Mouse (Mus musculus): ENCODE results near the gene Alox5ap. TPM values are rescaled to one million over a fixed set of nuclear protein-coding genes. Genes with fewer than 3 reads are reported as not detected.

Gene Alox5ap
- polyA plus RNA-seq, 1 experiment from 2014 or later, result 8.6 TPM

GRCm38 (mm10) chr5:149321909-149322841 lies 57.6 kb downstream of the Alox5ap start:
- Histone ChIP-seq H3K27ac (peak overlapping the region; percentile 74), H3K4me3 (replicated peaks) (no peak overlapping the region), H3K36me3 (no peaks in the 10 kb centered on the region), H3K4me2 (replicated peaks) (no peak overlapping the region), H3K27me3 (no peaks in the 10 kb centered on the region), H3K9ac (replicated peaks) (no peak overlapping the region), H3K4me1 (replicated peaks) (peaks cover 47% of the 10 kb centered on the region), H3K9me3 (no peaks in the 10 kb centered on the region)
- 66% methylated on average over 15 of the region's 15 CpGs for WGBS
- no peak for ATAC-seq

GRCm38 (mm10) chr5:149322938-149323553 lies 58.5 kb downstream of the Alox5ap start:
- Histone ChIP-seq H3K9me3 (no peaks in the 10 kb centered on the region), H3K4me2 (replicated peaks) (no peak overlapping the region), H3K27me3 (no peaks in the 10 kb centered on the region), H3K4me3 (replicated peaks) (no peak overlapping the region), H3K27ac (no peak overlapping the region), H3K9ac (replicated peaks) (no peak overlapping the region), H3K4me1 (replicated peaks) (peaks cover 40% of the 10 kb centered on the region), H3K36me3 (no peaks in the 10 kb centered on the region)
- ATAC-seq, result no peak
- 93% methylated on average over 9 of the region's 9 CpGs for WGBS

- Histone ChIP-seq H3K9ac (replicated peaks) (no peak overlapping the region), H3K4me2 (replicated peaks) (no peak overlapping the region), H3K27ac (no peak overlapping the region), H3K4me1 (replicated peaks) (peaks cover 42% of the 10 kb centered on the region), H3K4me3 (replicated peaks) (no peak overlapping the region), H3K36me3 (no peaks in the 10 kb centered on the region), H3K9me3 (no peaks in the 10 kb centered on the region), H3K27me3 (no peaks in the 10 kb centered on the region)
- WGBS, result 85% methylated on average over 13 of the region's 13 CpGs
- ATAC-seq, result no peak
Observed at GRCm38 (mm10) chr5:149324739-149325138, 60.2 kb downstream of the Alox5ap start.

DNA sequence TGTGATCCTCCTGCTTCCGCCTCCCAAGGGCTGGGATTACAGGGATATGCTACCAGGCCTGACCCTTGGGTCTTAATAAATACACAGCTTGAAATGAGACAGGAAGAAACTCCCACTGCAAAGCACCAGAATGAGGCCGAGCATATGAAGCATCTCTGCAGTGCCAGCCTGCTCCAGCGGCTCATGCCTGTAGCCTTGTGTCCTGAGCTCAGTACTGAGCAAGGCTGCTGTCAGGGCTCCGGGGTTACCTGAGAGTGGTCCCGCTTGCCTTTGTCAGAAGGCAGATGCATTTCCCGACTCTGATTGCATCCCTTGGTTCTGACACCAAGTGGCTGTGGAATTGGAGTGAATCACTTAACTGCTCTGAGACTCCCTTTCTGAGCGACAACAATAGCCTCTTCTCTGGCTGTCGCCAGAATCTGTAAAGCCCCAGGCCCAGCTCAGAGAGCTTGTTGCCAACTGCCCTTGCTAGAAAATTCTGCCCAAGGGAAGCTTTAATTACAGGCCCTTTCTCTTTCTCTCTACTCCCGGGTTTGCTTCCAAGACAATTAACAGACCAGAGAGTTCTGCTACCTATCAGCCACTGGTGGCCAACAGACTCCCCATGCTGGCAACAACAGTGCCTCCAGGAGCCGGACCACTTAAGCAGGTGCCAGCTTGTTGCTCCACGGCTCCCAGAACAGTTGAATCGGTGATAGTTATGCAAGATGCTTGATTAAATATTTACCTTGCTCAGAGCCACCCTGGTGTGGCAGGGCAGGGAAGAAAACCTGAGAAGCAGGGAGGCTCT lies 64.7 kb downstream of the Alox5ap start:
- 48% methylated on average over 12 of the region's 12 CpGs for WGBS
- Histone ChIP-seq H3K27me3 (no peaks in the 10 kb centered on the region), H3K4me2 (replicated peaks) (no peak overlapping the region), H3K9me3 (no peaks in the 10 kb centered on the region), H3K27ac (peak overlapping the region; percentile 68), H3K4me1 (replicated peaks) (peaks cover 14% of the 10 kb centered on the region), H3K4me3 (replicated peaks) (no peak overlapping the region), H3K9ac (replicated peaks) (peak overlapping the region; percentile 28; the same call in 1 of the 2 replicates), H3K36me3 (no peaks in the 10 kb centered on the region)
- ATAC-seq, result peak; percentile 65

GRCm38 (mm10) chr5:149330601-149331000 lies 66.0 kb downstream of the Alox5ap start:
- Histone ChIP-seq H3K27me3 (no peaks in the 10 kb centered on the region), H3K9ac (replicated peaks) (no peak overlapping the region), H3K9me3 (no peaks in the 10 kb centered on the region), H3K27ac (no peak overlapping the region), H3K4me1 (replicated peaks) (peaks cover 12% of the 10 kb centered on the region), H3K4me2 (replicated peaks) (no peak overlapping the region), H3K36me3 (no peaks in the 10 kb centered on the region), H3K4me3 (replicated peaks) (no peak overlapping the region)
- 74% methylated on average over 1 of the region's 1 CpGs for WGBS
- no peak for ATAC-seq

GRCm38 (mm10) chr5:149331407-149332143 lies 67.0 kb downstream of the Alox5ap start:
- H3K4me3 ChIP-seq (replicated peaks), result no peak overlapping the region
- no peak overlapping the region for H3K4me2 ChIP-seq (replicated peaks)
- WGBS, result 68% methylated on average over 10 of the region's 10 CpGs
- no peak overlapping the region for H3K27ac ChIP-seq
- no peaks in the 10 kb centered on the region for H3K36me3 ChIP-seq
- H3K4me1 ChIP-seq (replicated peaks), result peaks cover 14% of the 10 kb centered on the region
- no peak overlapping the region for H3K9ac ChIP-seq (replicated peaks)
- no peaks in the 10 kb centered on the region for H3K9me3 ChIP-seq
- ATAC-seq, result no peak
- no peaks in the 10 kb centered on the region for H3K27me3 ChIP-seq

DNA sequence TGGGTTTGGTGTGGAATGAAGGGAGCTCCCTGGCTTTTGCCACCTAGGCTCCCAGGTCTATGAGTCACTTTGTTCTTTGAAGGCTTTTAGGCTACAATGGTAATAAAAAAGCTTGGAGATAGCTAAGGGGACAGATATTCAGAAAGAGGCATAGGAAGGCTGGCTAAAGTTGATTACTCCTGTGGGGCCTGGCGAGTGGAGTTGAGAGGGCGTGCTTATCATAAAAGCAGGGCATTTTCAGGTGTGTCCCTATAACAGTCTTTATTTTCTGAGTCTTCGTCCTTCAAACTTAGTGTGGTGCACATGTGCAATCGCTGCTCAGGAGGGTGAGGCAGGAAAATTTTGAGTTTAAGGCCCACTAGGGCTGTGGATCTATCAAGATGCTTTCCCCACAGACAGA lies 68.2 kb downstream of the Alox5ap start:
- Histone ChIP-seq H3K36me3 (no peaks in the 10 kb centered on the region), H3K9me3 (no peaks in the 10 kb centered on the region), H3K9ac (replicated peaks) (no peak overlapping the region), H3K27me3 (no peaks in the 10 kb centered on the region), H3K4me1 (replicated peaks) (peaks cover 14% of the 10 kb centered on the region), H3K4me3 (replicated peaks) (no peak overlapping the region), H3K4me2 (replicated peaks) (no peak overlapping the region), H3K27ac (no peak overlapping the region)
- no peak for ATAC-seq
- WGBS, result 94% methylated on average over 4 of the region's 4 CpGs

DNA sequence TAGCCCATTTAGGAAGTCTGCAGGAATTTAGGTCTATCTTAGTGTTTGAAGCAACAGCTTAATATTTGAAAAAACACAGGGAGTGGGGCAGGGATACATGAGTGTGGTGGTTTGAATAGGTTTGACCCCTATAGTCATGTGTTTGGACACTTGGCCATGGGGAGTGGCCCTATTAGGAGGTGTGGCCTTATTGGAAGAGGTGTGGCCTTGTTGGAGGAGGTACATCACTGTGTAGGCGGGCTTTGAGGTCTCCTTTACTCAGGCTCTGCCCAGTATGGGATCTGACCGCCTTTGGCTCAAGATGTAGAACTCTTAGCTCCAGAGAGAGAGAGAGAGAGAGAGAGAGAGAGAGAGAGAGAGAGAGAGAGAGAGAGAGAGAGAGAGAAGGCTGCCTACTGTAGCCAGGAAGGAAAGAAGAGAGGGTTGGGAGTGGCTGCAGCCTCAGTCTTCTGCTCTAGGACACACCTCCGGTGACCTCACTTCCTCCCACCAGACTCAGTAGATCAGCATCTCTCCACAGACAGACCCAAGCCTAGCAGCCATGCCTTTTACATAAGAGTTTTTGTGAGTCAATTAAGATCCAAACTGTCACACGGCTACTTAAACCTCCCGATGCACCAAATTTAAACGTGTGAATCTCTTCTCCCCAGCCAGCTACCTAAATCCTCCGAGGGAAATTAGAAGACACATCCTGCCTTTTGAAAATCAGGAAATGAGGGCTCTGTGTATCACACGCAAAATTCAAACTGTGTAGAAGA lies 69.6 kb downstream of the Alox5ap start:
- Histone ChIP-seq H3K36me3 (no peaks in the 10 kb centered on the region), H3K4me1 (replicated peaks) (peaks cover 21% of the 10 kb centered on the region), H3K27ac (no peak overlapping the region), H3K4me2 (replicated peaks) (no peak overlapping the region), H3K9ac (replicated peaks) (no peak overlapping the region), H3K4me3 (replicated peaks) (no peak overlapping the region), H3K27me3 (no peaks in the 10 kb centered on the region), H3K9me3 (no peaks in the 10 kb centered on the region)
- 90% methylated on average over 8 of the region's 8 CpGs for WGBS
- no peak for ATAC-seq

DNA sequence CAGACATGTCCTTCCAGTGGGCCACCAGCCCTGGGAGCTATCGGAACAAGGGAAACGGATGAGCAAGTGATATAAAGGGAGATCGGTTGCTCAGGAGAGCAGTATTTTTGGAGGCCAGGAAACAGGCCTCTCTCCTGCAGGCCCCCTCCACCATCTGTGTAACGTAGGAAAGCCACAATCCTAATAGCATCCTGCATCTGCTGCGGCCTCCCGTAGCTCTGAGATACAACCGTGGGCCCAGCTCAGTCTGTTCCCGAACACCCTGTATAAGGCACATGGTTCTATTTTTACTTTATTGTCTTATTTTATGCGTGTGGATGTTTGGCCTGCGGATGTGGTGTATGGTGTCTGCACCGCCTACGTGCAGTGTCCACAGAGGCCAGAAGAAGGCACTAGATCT lies 70.4 kb downstream of the Alox5ap start:
- Histone ChIP-seq H3K27me3 (no peaks in the 10 kb centered on the region), H3K9ac (replicated peaks) (no peak overlapping the region), H3K4me1 (replicated peaks) (peaks cover 14% of the 10 kb centered on the region; the same call in 1 of the 2 replicates), H3K36me3 (no peaks in the 10 kb centered on the region), H3K9me3 (no peaks in the 10 kb centered on the region), H3K27ac (no peak overlapping the region), H3K4me3 (replicated peaks) (no peak overlapping the region), H3K4me2 (replicated peaks) (no peak overlapping the region)
- no peak for ATAC-seq
- WGBS, result 94% methylated on average over 12 of the region's 12 CpGs

DNA sequence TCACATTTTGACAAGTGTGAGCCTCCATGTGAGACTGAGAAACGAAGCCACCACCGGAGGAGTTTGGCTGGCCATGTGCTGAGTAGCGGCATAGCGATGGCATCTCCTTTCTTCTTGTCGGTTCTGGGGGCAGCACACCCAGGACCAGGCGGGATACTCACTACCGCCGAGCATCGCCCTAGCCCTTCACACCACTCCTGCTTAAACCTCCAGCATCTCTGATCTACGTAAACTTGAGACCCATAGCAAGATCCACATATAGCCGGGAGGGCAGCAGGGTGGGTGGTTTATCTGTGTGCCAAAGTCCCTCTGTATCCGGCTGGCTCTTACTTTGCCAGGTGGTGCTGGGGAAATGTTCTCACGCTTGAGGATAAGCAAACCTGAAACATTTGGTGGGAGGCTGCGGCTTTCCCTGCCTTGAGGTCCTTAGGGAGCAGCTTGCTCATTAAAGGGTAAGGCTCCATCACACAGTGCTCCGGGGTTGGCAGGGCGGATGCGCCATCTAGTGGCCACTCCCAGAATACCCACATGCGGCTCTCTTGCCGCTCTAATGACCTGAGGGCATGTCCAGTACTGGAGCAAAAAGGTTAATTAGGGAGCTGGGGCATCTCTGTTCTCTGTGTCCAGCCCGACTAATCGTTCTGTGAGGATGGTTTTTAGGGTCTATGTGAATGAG lies 71.1 kb downstream of the Alox5ap start:
- Histone ChIP-seq H3K9ac (replicated peaks) (no peak overlapping the region), H3K4me1 (replicated peaks) (peaks cover 14% of the 10 kb centered on the region; the same call in 1 of the 2 replicates), H3K4me2 (replicated peaks) (no peak overlapping the region), H3K4me3 (replicated peaks) (no peak overlapping the region), H3K36me3 (no peaks in the 10 kb centered on the region), H3K27me3 (no peaks in the 10 kb centered on the region), H3K27ac (no peak overlapping the region; the same call in 1 of the 2 replicates), H3K9me3 (no peaks in the 10 kb centered on the region)
- 45% methylated on average over 21 of the region's 21 CpGs for WGBS
- ATAC-seq, result peak; percentile 89

Measured in midbrain, embryonic 13.5 days (tissue).